Mouse (Mus musculus): ENCODE measurements around the gene Tcea2. TPM values are rescaled to one million over a fixed set of nuclear protein-coding genes. Genes with fewer than 3 reads are reported as not detected.

Tcea2 gene
- polyA plus RNA-seq, 1 experiment from 2014 or later, result 13.5 TPM

DNA sequence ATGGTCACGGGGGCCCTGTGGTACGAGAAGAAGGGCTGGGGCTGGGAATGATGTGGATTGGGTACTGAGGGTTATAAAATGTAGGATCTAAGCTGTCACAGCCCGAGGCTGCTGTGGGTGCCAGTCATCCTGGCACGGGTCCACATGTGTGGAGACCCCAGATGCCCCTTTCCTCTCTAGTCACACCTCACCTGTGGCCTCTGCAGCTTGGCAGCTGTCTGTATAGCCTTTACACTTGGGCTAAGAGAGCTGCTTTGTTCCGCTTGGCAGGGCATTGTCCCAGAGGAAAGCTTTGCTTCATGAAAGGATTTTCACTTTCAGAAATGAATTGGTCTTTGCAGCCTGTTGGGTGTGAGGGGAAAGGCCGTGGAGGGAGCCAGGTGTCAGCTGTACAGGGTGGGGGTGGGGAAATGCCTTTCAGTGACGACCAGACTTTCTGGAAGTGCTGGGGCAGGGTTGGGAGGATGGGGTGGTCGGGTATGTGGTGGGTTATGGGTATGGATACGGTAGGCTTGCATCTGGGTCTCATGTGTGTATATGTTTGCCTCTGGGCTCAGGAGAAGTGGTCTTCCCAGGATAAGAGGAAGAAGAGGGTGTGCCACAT is 47.7 kb downstream of the Tcea2 start:
- ATAC-seq (replicated peaks; ENCODE audit: insufficient number of reproducible peaks, low FRiP score, low TSS enrichment), result no peak
- H3K4me2 ChIP-seq, result no peak overlapping the region
- H3K27me3 ChIP-seq (ENCODE audit: control insufficient read depth, insufficient read depth, low read length), result no peaks in the 10 kb centered on the region
- no peak overlapping the region for H3K27ac ChIP-seq (ENCODE audit: low read depth, low read length)
- no peaks in the 10 kb centered on the region for H3K4me1 ChIP-seq (ENCODE audit: control insufficient read depth, insufficient read depth, low read length)
- no peak overlapping the region for H3K9ac ChIP-seq (ENCODE audit: low read depth, low read length)
- no peaks in the 10 kb centered on the region for H3K9me3 ChIP-seq (replicated peaks; ENCODE audit: control insufficient read depth, low read length)
- H3K4me3 ChIP-seq (ENCODE audit: low read depth, low read length), result no peak overlapping the region
- WGBS (ENCODE audit: insufficient replicate concordance), result 53% methylated on average over 9 of the region's 9 CpGs
- no peaks in the 10 kb centered on the region for H3K36me3 ChIP-seq (ENCODE audit: control insufficient read depth, insufficient read depth, low read length)

DNA sequence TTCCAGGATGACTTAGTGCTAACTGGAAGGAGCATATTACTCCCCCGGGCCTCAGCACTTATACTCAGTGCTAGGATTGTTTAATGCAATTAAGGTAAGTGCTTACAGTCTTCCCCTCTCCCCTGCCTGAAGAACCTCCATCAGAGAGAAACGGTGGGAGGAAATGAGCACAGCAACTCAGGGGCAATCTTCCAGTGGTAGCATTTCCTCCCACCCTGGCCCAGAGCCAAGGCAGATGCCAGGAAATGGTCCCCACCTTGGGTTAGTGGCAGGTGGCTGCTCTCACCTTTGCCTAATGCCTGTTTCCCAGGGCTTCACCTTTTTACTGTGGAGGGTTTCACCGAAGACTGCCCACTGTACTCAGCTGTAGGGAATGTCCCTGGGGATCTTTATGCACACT is 49.9 kb downstream of the Tcea2 start:
- no peak overlapping the region for H3K4me3 ChIP-seq (ENCODE audit: low read depth, low read length)
- H3K36me3 ChIP-seq (ENCODE audit: control insufficient read depth, insufficient read depth, low read length), result no peaks in the 10 kb centered on the region
- H3K9ac ChIP-seq (ENCODE audit: low read depth, low read length), result no peak overlapping the region
- no peaks in the 10 kb centered on the region for H3K4me1 ChIP-seq (ENCODE audit: control insufficient read depth, insufficient read depth, low read length)
- WGBS (ENCODE audit: insufficient replicate concordance), result 58% methylated on average over 3 of the region's 3 CpGs
- no peaks in the 10 kb centered on the region for H3K9me3 ChIP-seq (replicated peaks; ENCODE audit: control insufficient read depth, low read length)
- no peaks in the 10 kb centered on the region for H3K27me3 ChIP-seq (ENCODE audit: control insufficient read depth, insufficient read depth, low read length)
- no peak overlapping the region for H3K27ac ChIP-seq (ENCODE audit: low read depth, low read length)
- H3K4me2 ChIP-seq, result no peak overlapping the region
- ATAC-seq (replicated peaks; ENCODE audit: insufficient number of reproducible peaks, low FRiP score, low TSS enrichment), result no peak

Other genes starting within 250 kb of the Tcea2 start
- gene Zbtb46, start 220.9 kb upstream of the Tcea2 start, polyA plus RNA-seq (2014; fragmentation: Nextera tagmentation; extraction: Ambion mirVana), result 10.3 and 10.5 TPM in 2 replicates
- gene Abhd16b, start 187.1 kb upstream of the Tcea2 start, polyA plus RNA-seq (2014; fragmentation: Nextera tagmentation; extraction: Ambion mirVana), result 0.43 and 0.65 TPM in 2 replicates
- gene Tpd52l2, start 183.2 kb upstream of the Tcea2 start, polyA plus RNA-seq (2014; fragmentation: Nextera tagmentation; extraction: Ambion mirVana), result 119 and 128 TPM in 2 replicates
- gene Dnajc5, start 159.8 kb upstream of the Tcea2 start, polyA plus RNA-seq (2014; fragmentation: Nextera tagmentation; extraction: Ambion mirVana), result 69.0 and 76.1 TPM in 2 replicates
- 66.2 and 66.7 TPM in 2 replicates for gene Uckl1, start 95.4 kb upstream of the Tcea2 start, polyA plus RNA-seq (2014; fragmentation: Nextera tagmentation; extraction: Ambion mirVana)
- 45.5 and 53.2 TPM in 2 replicates for gene Prpf6, start 88.4 kb upstream of the Tcea2 start, polyA plus RNA-seq (2014; fragmentation: Nextera tagmentation; extraction: Ambion mirVana)
- gene Zfp512b, start 87.5 kb upstream of the Tcea2 start, polyA plus RNA-seq (2014; fragmentation: Nextera tagmentation; extraction: Ambion mirVana), result 26.3 and 26.5 TPM in 2 replicates
- 13.7 and 14.6 TPM in 2 replicates for gene Samd10, start 81.1 kb upstream of the Tcea2 start, polyA plus RNA-seq (2014; fragmentation: Nextera tagmentation; extraction: Ambion mirVana)
- not detected in 2 replicates for gene Gm29797, start 23.3 kb upstream of the Tcea2 start, polyA plus RNA-seq (2014; fragmentation: Nextera tagmentation; extraction: Ambion mirVana)
- 18.6 and 22.2 TPM in 2 replicates for gene Sox18, start 8.7 kb upstream of the Tcea2 start, polyA plus RNA-seq (2014; fragmentation: Nextera tagmentation; extraction: Ambion mirVana)
- gene Rgs19, start 13.7 kb downstream of the Tcea2 start, polyA plus RNA-seq (2014; fragmentation: Nextera tagmentation; extraction: Ambion mirVana), result 57.7 and 61.3 TPM in 2 replicates
- not detected in 2 replicates for gene Lkaaear1, start 18.1 kb downstream of the Tcea2 start, polyA plus RNA-seq (2014; fragmentation: Nextera tagmentation; extraction: Ambion mirVana)
- gene Oprl1, start 34.7 kb downstream of the Tcea2 start, polyA plus RNA-seq (2014; fragmentation: Nextera tagmentation; extraction: Ambion mirVana), result 7.5 and 9.2 TPM in 2 replicates
- 0.06 and 0.65 TPM in 2 replicates for gene Myt1, start 83.0 kb downstream of the Tcea2 start, polyA plus RNA-seq (2014; fragmentation: Nextera tagmentation; extraction: Ambion mirVana)
- gene Pcmtd2, start 157.5 kb downstream of the Tcea2 start, polyA plus RNA-seq (2014; fragmentation: Nextera tagmentation; extraction: Ambion mirVana), result 23.6 and 31.2 TPM in 2 replicates
- 54.0 and 62.5 TPM in 2 replicates for gene Polr3k, start 184.0 kb downstream of the Tcea2 start, polyA plus RNA-seq (2014; fragmentation: Nextera tagmentation; extraction: Ambion mirVana)

Data from heart, embryonic 11.5 days (tissue).